Mouse (Mus musculus) midbrain, embryonic 16.5 days (tissue): Measurements from ENCODE around the gene Pip5kl1. TPM values are rescaled to one million over a fixed set of nuclear protein-coding genes. Genes with fewer than 3 reads are reported as not detected.

Experiments
- ATAC-seq: fragments of 200-750 bp; cut with Nextera tagmentation; 2 replicates; pipeline ENCODE4 v1.8.0; 2017; ENCODE audit warnings: moderate TSS enrichment
- H3K27ac ChIP-seq: fragments of 300-500 bp; sonication (generic); 2 replicates; pipeline ENCODE4 v1.5.1; 2014; ENCODE audit warnings: mild to moderate bottlenecking, low read length, mixed read lengths
- H3K27me3 ChIP-seq: fragments of 300-500 bp; sonication (generic); 2 replicates; pipeline ENCODE4 v1.6.1; 2014; ENCODE audit warnings: low read depth, low read length, mixed read lengths; ENCODE audit not compliant: control insufficient read depth, insufficient read depth
- H3K36me3 ChIP-seq: fragments of 300-500 bp; sonication (generic); 2 replicates; pipeline ENCODE4 v1.6.1; 2014; ENCODE audit warnings: mild to moderate bottlenecking, low read length, moderate library complexity, mixed read lengths; ENCODE audit not compliant: control insufficient read depth, insufficient read depth
- H3K4me1 ChIP-seq: fragments of 300-500 bp; sonication (generic); 2 replicates; pipeline ENCODE4 v1.6.1; 2014; ENCODE audit warnings: mild to moderate bottlenecking, low read length, mixed read lengths; ENCODE audit not compliant: control insufficient read depth, insufficient read depth
- H3K4me2 ChIP-seq: fragments of 300-500 bp; sonication (generic); 2 replicates; pipeline ENCODE4 v1.6.1; 2014; ENCODE audit warnings: mild to moderate bottlenecking, low read length, mixed read lengths
- H3K4me3 ChIP-seq: fragments of 300-500 bp; sonication (generic); 2 replicates; pipeline ENCODE4 v1.5.1; 2014; ENCODE audit warnings: low read depth, mild to moderate bottlenecking, low read length, moderate library complexity, mixed read lengths
- H3K9ac ChIP-seq: fragments of 300-500 bp; sonication (generic); 2 replicates; pipeline ENCODE4 v1.6.1; 2014; ENCODE audit warnings: low read depth, low read length, mixed read lengths
- H3K9me3 ChIP-seq: fragments of 300-500 bp; sonication (generic); replicated peaks from 2 replicates; pipeline ENCODE4 v1.6.1; 2014; ENCODE audit warnings: mild to moderate bottlenecking, low read length, mixed read lengths; ENCODE audit not compliant: control insufficient read depth, poor library complexity, severe bottlenecking
- WGBS: fragments of 180-500 bp; shearing (Covaris S2); extraction: QIAGEN DNeasy Blood & Tissue Kit; methylation state at CpG from one replicate; pipeline ENCODE4 v1.1.7; 2014; 5-methylcytosine and 5-hydroxymethylcytosine counted together
- polyA plus RNA-seq: library from polyadenylated mRNA; unstranded; fragments of >200 nt; fragmentation: Nextera tagmentation; extraction: Ambion mirVana; gene quantifications from 2 replicates; pipeline ENCODE4 v1.2.1, GENCODE M21; 2015

The Pip5kl1 gene
- polyA plus RNA-seq, 1 experiment from 2014 or later, result 17.1 TPM

DNA sequence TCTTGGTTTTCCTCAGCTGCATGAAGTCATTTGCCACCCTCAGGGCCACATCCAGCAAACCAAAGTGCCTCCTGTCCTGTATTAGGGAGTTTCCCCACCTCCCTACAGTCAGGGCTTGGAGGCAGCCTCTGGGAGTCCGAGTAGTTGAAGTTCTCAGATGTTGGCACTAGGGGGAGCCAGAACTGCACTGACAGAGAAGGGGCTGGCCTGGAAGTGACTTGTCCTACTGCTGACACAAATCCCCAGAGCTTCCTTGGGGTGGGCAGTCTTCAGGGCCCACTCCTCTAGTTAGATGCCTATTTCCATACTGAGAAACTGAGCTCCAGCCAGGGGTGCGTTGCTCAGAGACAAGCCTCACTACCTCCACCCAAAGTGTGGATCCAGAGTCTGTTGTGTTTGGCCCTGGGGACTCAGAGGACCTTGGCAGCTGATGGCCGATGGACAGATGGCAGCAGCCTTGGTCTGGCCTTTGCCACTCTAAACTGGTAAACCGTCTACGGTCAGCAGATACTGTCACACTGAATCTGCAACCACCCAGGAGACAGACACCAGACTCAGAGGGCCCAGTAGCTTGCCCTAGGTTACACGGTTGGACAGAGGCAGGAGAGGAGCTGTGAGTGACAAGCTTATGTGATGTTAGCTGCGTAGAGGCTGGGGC lies 57.3 kb downstream of the Pip5kl1 start:
- no peak for ATAC-seq
- 54% methylated on average over 7 of the region's 7 CpGs for WGBS
- no peak overlapping the region for H3K9ac ChIP-seq

More for the DNA sequence above, 57.3 kb downstream of the Pip5kl1 start:
- Histone ChIP-seq H3K27me3 (no peaks in the 10 kb centered on the region), H3K4me2 (no peak overlapping the region), H3K36me3 (0 out of 2 replicates have a peak, but pooled peaks cover 2% of the 10 kb centered on the region), H3K4me3 (no peak overlapping the region), H3K9me3 (no peaks in the 10 kb centered on the region), H3K27ac (no peak overlapping the region), H3K4me1 (peaks cover 27% of the 10 kb centered on the region)

Other genes with a start within 250 kb of the Pip5kl1 start
- 56.3 and 58.7 TPM in 2 replicates for gene Ciz1, start 222.5 kb upstream of the Pip5kl1 start, polyA plus RNA-seq
- gene Dnm1, start 221.5 kb upstream of the Pip5kl1 start, polyA plus RNA-seq, result 55.1 and 66.3 TPM in 2 replicates
- 117 and 132 TPM in 2 replicates for gene 1110008P14Rik, start 192.9 kb upstream of the Pip5kl1 start, polyA plus RNA-seq
- 0.86 and 1.2 TPM in 2 replicates for gene Lcn2, start 186.5 kb upstream of the Pip5kl1 start, polyA plus RNA-seq
- gene Ptges2, start 178.9 kb upstream of the Pip5kl1 start, polyA plus RNA-seq, result 50.7 and 51.4 TPM in 2 replicates
- 5.3 and 5.5 TPM in 2 replicates for gene Naif1, start 124.3 kb upstream of the Pip5kl1 start, polyA plus RNA-seq
- 55.1 and 60.1 TPM in 2 replicates for gene Slc25a25, start 123.4 kb upstream of the Pip5kl1 start, polyA plus RNA-seq
- gene Fam102a, start 39.5 kb upstream of the Pip5kl1 start, polyA plus RNA-seq, result 5.0 and 5.9 TPM in 2 replicates
- 136 TPM in 2 replicates for gene Dpm2, start 3.9 kb upstream of the Pip5kl1 start, polyA plus RNA-seq
- gene 9430097D07Rik, start 887 bp downstream of the Pip5kl1 start, polyA plus RNA-seq, result 0.52 and 1.1 TPM in 2 replicates
- gene St6galnac4, start 12.3 kb downstream of the Pip5kl1 start, polyA plus RNA-seq, result 33.4 and 39.0 TPM in 2 replicates
- gene St6galnac6, start 24.9 kb downstream of the Pip5kl1 start, polyA plus RNA-seq, result 26.5 and 36.4 TPM in 2 replicates
- gene Ak1, start 47.0 kb downstream of the Pip5kl1 start, polyA plus RNA-seq, result 107 and 108 TPM in 2 replicates
- gene Eng, start 71.8 kb downstream of the Pip5kl1 start, polyA plus RNA-seq, result 27.2 and 30.3 TPM in 2 replicates
- gene Fpgs, start 129.3 kb downstream of the Pip5kl1 start, polyA plus RNA-seq, result 21.1 and 23.5 TPM in 2 replicates
- 61.3 and 67.3 TPM in 2 replicates for gene Cdk9, start 138.3 kb downstream of the Pip5kl1 start, polyA plus RNA-seq
- 51.1 and 59.3 TPM in 2 replicates for gene Sh2d3c, start 146.3 kb downstream of the Pip5kl1 start, polyA plus RNA-seq
- 3.2 and 3.5 TPM in 2 replicates for gene 6330409D20Rik, start 166.2 kb downstream of the Pip5kl1 start, polyA plus RNA-seq
- 46.9 and 48.5 TPM in 2 replicates for gene Tor2a, start 182.4 kb downstream of the Pip5kl1 start, polyA plus RNA-seq
- 0.68 and 0.80 TPM in 2 replicates for gene Ttc16, start 200.8 kb downstream of the Pip5kl1 start, polyA plus RNA-seq
- gene Ptrh1, start 201.0 kb downstream of the Pip5kl1 start, polyA plus RNA-seq, result 4.9 and 5.0 TPM in 2 replicates
- 0.82 and 0.99 TPM in 2 replicates for gene Cfap157, start 209.6 kb downstream of the Pip5kl1 start, polyA plus RNA-seq